Mouse (Mus musculus) midbrain, embryonic 16.5 days (tissue): ENCODE measurements around the gene Aqp9. TPM values are rescaled to one million over a fixed set of nuclear protein-coding genes. Genes with fewer than 3 reads are reported as not detected.
A peak's percentile ranks its signal among the peaks of the same experiment; 100 is the strongest.

ENCODE experiments used
- ATAC-seq: fragments of 200-750 bp; cut with Nextera tagmentation; 2 replicates; pipeline ENCODE4 v1.8.0; 2017; ENCODE audit warnings: moderate TSS enrichment
- H3K27ac ChIP-seq: fragments of 300-500 bp; sonication (generic); 2 replicates; pipeline ENCODE4 v1.5.1; 2014; ENCODE audit warnings: mild to moderate bottlenecking, low read length, mixed read lengths
- H3K27me3 ChIP-seq: fragments of 300-500 bp; sonication (generic); 2 replicates; pipeline ENCODE4 v1.6.1; 2014; ENCODE audit warnings: low read depth, low read length, mixed read lengths; ENCODE audit not compliant: control insufficient read depth, insufficient read depth
- H3K36me3 ChIP-seq: fragments of 300-500 bp; sonication (generic); 2 replicates; pipeline ENCODE4 v1.6.1; 2014; ENCODE audit warnings: mild to moderate bottlenecking, low read length, moderate library complexity, mixed read lengths; ENCODE audit not compliant: control insufficient read depth, insufficient read depth
- H3K4me1 ChIP-seq: fragments of 300-500 bp; sonication (generic); 2 replicates; pipeline ENCODE4 v1.6.1; 2014; ENCODE audit warnings: mild to moderate bottlenecking, low read length, mixed read lengths; ENCODE audit not compliant: control insufficient read depth, insufficient read depth
- H3K4me2 ChIP-seq: fragments of 300-500 bp; sonication (generic); 2 replicates; pipeline ENCODE4 v1.6.1; 2014; ENCODE audit warnings: mild to moderate bottlenecking, low read length, mixed read lengths
- H3K4me3 ChIP-seq: fragments of 300-500 bp; sonication (generic); 2 replicates; pipeline ENCODE4 v1.5.1; 2014; ENCODE audit warnings: low read depth, mild to moderate bottlenecking, low read length, moderate library complexity, mixed read lengths
- H3K9ac ChIP-seq: fragments of 300-500 bp; sonication (generic); 2 replicates; pipeline ENCODE4 v1.6.1; 2014; ENCODE audit warnings: low read depth, low read length, mixed read lengths
- H3K9me3 ChIP-seq: fragments of 300-500 bp; sonication (generic); replicated peaks from 2 replicates; pipeline ENCODE4 v1.6.1; 2014; ENCODE audit warnings: mild to moderate bottlenecking, low read length, mixed read lengths; ENCODE audit not compliant: control insufficient read depth, poor library complexity, severe bottlenecking
- WGBS: fragments of 180-500 bp; shearing (Covaris S2); extraction: QIAGEN DNeasy Blood & Tissue Kit; methylation state at CpG from one replicate; pipeline ENCODE4 v1.1.7; 2014; 5-methylcytosine and 5-hydroxymethylcytosine counted together
- polyA plus RNA-seq: library from polyadenylated mRNA; unstranded; fragments of >200 nt; fragmentation: Nextera tagmentation; extraction: Ambion mirVana; gene quantifications from 2 replicates; pipeline ENCODE4 v1.2.1, GENCODE M21; 2015

The Aqp9 gene
- polyA plus RNA-seq, 1 experiment from 2014 or later, result 1.2 TPM

DNA sequence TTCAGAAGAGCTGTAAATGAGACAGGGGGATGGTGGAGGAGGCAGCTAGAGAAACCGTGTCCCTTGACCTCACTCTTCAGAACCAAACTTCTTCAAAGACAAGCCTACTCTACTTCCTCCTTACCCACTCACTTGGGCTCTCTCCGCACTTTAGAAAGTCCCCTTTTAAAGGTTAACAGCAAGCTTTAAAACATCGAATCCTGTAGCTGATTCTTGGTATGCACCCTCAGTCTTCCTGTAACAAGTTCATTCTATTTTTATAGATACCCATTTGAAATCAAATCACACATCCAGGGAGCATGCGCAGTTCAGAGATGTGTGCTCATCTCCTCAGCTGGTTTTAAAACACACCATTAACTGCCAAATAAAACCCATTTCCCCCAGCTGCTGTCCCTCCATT is 33.8 kb upstream of the Aqp9 start:
- Histone ChIP-seq H3K9me3 (no peaks in the 10 kb centered on the region), H3K4me2 (no peak overlapping the region), H3K4me1 (no peaks in the 10 kb centered on the region), H3K27me3 (no peaks in the 10 kb centered on the region), H3K27ac (no peak overlapping the region), H3K9ac (no peak overlapping the region), H3K36me3 (no peaks in the 10 kb centered on the region), H3K4me3 (no peak overlapping the region)
- 84% methylated on average over 4 of the region's 4 CpGs for WGBS
- no peak for ATAC-seq

DNA sequence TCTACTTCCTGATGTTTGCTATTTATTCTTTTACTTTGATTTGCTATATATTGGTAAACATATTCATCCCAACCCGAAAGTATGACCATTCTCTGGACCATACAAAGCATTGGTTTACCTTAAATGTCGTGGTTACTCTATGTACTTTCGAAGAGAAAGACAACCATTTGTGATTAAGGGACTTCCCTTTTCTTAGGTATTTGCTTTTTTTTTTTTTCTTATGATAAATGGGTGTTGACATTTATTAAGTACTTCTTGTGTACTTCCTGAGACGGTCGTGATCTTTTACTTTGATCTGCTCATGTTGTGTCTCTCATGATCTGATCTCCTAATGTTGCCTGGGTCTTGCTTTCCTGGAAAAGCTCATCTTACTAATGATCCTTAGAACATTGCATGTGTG is 30.3 kb upstream of the Aqp9 start:
- 92% methylated on average over 5 of the region's 5 CpGs for WGBS
- no peak overlapping the region for H3K27ac ChIP-seq
- no peaks in the 10 kb centered on the region for H3K9me3 ChIP-seq
- no peak overlapping the region for H3K4me3 ChIP-seq
- no peak overlapping the region for H3K9ac ChIP-seq
- no peak overlapping the region for H3K4me2 ChIP-seq
- ATAC-seq, result no peak
- H3K36me3 ChIP-seq, result no peaks in the 10 kb centered on the region
- no peaks in the 10 kb centered on the region for H3K27me3 ChIP-seq
- no peaks in the 10 kb centered on the region for H3K4me1 ChIP-seq

DNA sequence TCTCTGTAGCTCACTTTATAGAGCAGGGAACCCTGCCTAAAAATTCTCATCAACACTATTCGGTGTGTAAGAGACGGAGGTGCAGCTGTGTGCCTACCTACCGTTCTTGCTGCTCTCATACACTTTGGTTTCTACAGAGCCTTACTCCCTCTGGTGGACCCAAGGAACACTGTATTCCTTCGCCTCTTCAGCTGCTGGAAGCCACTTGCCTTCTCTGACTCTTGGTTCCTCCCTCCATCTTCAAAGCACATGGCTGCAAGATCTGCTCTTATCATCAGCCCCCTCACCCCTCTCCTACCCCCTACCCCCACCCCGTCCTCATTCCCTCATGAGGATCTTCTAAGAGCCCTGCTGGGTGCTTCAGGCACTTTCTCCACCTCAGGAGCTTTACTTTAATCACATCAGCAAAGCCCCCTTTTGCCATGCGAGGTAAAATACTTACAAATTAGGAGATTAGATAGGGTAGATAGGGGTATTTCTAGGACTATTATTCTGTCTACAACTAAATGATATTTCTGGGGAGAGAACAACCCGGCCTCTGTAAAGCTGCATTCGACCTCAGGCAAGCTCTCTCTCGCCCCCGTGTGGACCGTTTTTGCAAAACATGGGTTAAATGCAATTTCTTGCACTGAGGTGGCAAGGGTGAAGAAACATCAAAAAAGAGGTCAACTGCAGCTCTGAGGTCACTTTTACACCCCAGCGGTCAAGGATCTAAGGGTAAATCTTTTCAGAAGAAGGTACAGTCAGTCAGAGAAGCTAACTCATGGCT is 20.3 kb upstream of the Aqp9 start:
- peak; percentile 83; the same call in 1 of the 2 replicates for ATAC-seq
- H3K9me3 ChIP-seq, result no peaks in the 10 kb centered on the region
- no peak overlapping the region; the same call in 1 of the 2 replicates for H3K9ac ChIP-seq
- peak overlapping the region; percentile 19; the same call in 1 of the 2 replicates for H3K4me3 ChIP-seq
- H3K27ac ChIP-seq, result no peak overlapping the region
- peak overlapping the region; percentile 56 for H3K4me2 ChIP-seq
- WGBS, result 10% methylated on average over 12 of the region's 12 CpGs
- H3K27me3 ChIP-seq, result no peaks in the 10 kb centered on the region
- no peaks in the 10 kb centered on the region for H3K36me3 ChIP-seq
- 0 out of 2 replicates have a peak, but pooled peaks cover 2% of the 10 kb centered on the region for H3K4me1 ChIP-seq

DNA sequence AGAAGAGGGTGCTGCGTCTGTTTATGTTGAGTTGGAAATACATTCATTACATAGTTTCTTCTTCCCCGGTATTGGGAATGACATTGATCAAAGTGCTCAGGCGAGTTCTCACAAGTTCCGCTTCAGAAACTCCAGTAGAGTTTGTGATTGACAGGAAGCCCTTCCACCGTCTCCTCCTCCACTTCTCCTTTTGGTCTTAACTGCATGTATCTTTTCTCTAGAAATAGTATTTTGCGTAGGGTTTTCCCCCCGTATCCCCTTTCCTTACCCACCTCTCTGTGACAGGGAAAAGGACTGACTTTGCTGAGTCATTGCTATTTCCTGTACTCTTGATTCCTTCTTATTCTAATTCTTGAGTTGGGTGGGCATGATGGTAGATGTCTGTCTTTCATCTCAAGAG is 18.9 kb upstream of the Aqp9 start:
- H3K4me3 ChIP-seq, result no peak overlapping the region
- H3K9ac ChIP-seq, result no peak overlapping the region
- H3K4me2 ChIP-seq, result no peak overlapping the region
- no peaks in the 10 kb centered on the region for H3K36me3 ChIP-seq
- no peak overlapping the region for H3K27ac ChIP-seq
- H3K27me3 ChIP-seq, result no peaks in the 10 kb centered on the region
- H3K9me3 ChIP-seq, result no peaks in the 10 kb centered on the region
- H3K4me1 ChIP-seq, result 0 out of 2 replicates have a peak, but pooled peaks cover 2% of the 10 kb centered on the region
- WGBS, result 95% methylated on average over 7 of the region's 7 CpGs
- no peak for ATAC-seq

GRCm38 (mm10) chr9:71185823-71186222 is 17.3 kb upstream of the Aqp9 start:
- Histone ChIP-seq H3K9me3 (no peaks in the 10 kb centered on the region), H3K9ac (no peak overlapping the region), H3K36me3 (no peaks in the 10 kb centered on the region), H3K4me2 (no peak overlapping the region), H3K4me3 (no peak overlapping the region), H3K4me1 (0 out of 2 replicates have a peak, but pooled peaks cover 2% of the 10 kb centered on the region), H3K27ac (no peak overlapping the region), H3K27me3 (no peaks in the 10 kb centered on the region)
- no peak for ATAC-seq
- WGBS, result 89% methylated on average over 2 of the region's 2 CpGs

DNA sequence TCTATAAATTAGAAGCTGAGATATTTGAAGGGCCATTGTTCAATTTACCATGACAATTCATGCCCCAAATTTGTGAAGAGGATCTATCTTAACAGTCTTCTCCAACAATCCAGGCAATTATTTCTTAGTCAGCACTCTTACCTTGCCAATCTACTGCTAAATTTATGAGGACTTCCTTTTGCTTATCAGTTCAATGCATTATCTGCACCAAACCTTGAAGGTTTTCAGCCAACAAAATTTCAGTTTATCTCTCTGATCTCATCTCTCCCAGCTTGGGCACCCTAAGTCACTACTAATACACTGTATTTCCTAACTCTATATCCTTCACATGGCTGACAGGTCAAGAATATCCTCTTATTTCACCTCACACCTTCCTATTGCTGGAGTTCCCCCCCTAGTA is 16.8 kb upstream of the Aqp9 start:
- no peak for ATAC-seq

GRCm38 (mm10) chr9:71179964-71180700 is 11.7 kb upstream of the Aqp9 start:
- Histone ChIP-seq H3K4me2 (no peak overlapping the region), H3K9ac (no peak overlapping the region), H3K4me1 (no peaks in the 10 kb centered on the region), H3K9me3 (no peaks in the 10 kb centered on the region), H3K4me3 (no peak overlapping the region), H3K27ac (no peak overlapping the region), H3K36me3 (no peaks in the 10 kb centered on the region), H3K27me3 (no peaks in the 10 kb centered on the region)
- ATAC-seq, result no peak
- WGBS, result 80% methylated on average over 8 of the region's 8 CpGs

More for the DNA sequence above, 16.8 kb upstream of the Aqp9 start:
- no peak overlapping the region for H3K27ac ChIP-seq
- no peaks in the 10 kb centered on the region for H3K9me3 ChIP-seq
- no peak overlapping the region for H3K4me2 ChIP-seq
- H3K27me3 ChIP-seq, result no peaks in the 10 kb centered on the region
- H3K36me3 ChIP-seq, result no peaks in the 10 kb centered on the region
- H3K9ac ChIP-seq, result no peak overlapping the region
- 0 out of 2 replicates have a peak, but pooled peaks cover 2% of the 10 kb centered on the region for H3K4me1 ChIP-seq
- no peak overlapping the region for H3K4me3 ChIP-seq

DNA sequence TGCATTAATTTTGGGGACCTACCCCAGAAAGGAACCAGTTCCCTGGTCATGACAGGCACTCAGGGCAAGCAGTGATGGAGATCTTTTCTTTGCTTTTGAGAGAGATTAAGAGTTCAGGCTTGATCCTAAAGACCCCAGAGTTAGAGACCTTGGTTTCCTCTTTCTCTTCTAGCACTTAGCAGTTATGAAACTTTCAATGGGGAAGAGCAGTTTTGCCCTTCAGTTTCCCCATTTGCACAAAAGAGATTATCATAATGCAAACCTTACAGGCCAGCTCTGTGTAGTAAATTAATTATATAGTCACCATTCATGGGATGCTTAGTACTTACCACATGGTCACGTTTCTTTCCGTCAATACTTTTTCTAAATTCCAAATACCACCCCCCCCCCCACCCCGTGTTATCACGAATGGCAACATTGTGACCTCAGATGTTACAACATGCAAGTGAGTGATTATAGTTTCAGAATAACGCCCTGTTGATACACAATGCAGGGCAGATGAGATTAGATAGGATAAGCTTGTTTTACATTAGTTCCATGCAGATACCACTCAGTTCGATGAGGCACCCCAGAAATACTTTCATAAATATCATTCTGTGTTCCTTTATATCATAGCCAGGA is 10.9 kb upstream of the Aqp9 start:
- no peak overlapping the region for H3K27ac ChIP-seq
- no peak overlapping the region for H3K9ac ChIP-seq
- no peaks in the 10 kb centered on the region for H3K27me3 ChIP-seq
- no peaks in the 10 kb centered on the region for H3K9me3 ChIP-seq
- H3K4me3 ChIP-seq, result no peak overlapping the region
- WGBS, result 86% methylated on average over 6 of the region's 6 CpGs
- no peaks in the 10 kb centered on the region for H3K36me3 ChIP-seq
- no peak overlapping the region for H3K4me2 ChIP-seq
- no peak for ATAC-seq
- no peaks in the 10 kb centered on the region for H3K4me1 ChIP-seq

GRCm38 (mm10) chr9:71175686-71176085 is 7.2 kb upstream of the Aqp9 start:
- H3K27ac ChIP-seq, result no peak overlapping the region
- no peaks in the 10 kb centered on the region for H3K9me3 ChIP-seq
- H3K4me2 ChIP-seq, result no peak overlapping the region
- H3K4me3 ChIP-seq, result no peak overlapping the region
- 83% methylated on average over 1 of the region's 1 CpGs for WGBS
- H3K4me1 ChIP-seq, result no peaks in the 10 kb centered on the region
- no peak overlapping the region for H3K9ac ChIP-seq
- H3K36me3 ChIP-seq, result no peaks in the 10 kb centered on the region
- H3K27me3 ChIP-seq, result no peaks in the 10 kb centered on the region
- no peak for ATAC-seq
